Mouse (Mus musculus): Measurements from ENCODE around the gene Hsd17b11. TPM values are rescaled to one million over a fixed set of nuclear protein-coding genes. Genes with fewer than 3 reads are reported as not detected.

The Hsd17b11 gene
- polyA plus RNA-seq (2014; fragmentation: Nextera tagmentation; extraction: Ambion mirVana), result 2.5 and 2.6 TPM in 2 replicates

DNA sequence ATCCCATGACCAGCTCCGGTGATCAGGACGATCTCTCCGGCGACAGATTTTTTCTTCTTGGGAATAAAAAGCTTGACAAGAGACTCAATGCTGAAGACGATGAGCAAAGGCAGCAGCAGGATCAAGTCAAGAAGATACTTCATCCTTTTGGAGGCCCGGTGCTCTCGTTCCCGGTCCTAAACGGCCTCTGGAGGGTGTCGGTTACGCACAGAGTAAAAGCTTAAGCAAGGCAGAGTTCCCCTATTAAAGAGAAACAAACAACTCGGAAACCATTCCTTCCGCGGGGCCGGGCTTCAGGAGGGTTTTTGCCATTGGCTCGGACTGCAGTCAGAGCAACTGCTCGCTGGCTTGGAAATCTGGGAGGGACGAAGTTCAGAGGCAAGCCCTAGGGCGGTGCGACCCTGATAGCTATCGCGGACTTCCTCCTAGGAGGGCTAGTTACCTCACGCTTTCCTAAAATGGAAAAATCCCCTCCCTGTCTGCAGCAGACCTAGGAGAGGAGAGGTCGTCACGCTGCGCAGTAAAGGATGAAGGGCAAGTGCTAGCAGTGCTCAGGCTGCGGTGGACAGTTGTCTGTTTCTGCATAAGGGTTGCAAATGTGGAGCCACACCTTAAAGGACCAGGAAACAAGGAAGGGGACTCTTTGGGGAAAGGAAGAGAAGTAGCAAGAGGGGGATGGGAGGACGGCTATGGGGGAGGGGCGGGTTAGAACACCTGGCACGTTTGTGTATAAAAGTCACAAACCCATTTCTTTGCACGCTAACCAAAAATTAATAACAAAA, at the start of gene Hsd17b11:
Gene Hsd17b11 (minus strand): TSS at position 323 of the 782 bp plus-strand sequence.
- peak within 1 kb of the TSS; percentile 64 for H3K9ac ChIP-seq (ENCODE audit: low read length)
- DNase-seq (ENCODE audit: low spot score) (peak; percentile 84), ATAC-seq (ENCODE audit: insufficient number of reproducible peaks, low FRiP score, low TSS enrichment, low read depth) (peak; percentile 89)
- under 1% methylated on average over 31 of the region's 31 CpGs for WGBS
- peak within 1 kb of the TSS; percentile 66 for H3K4me2 ChIP-seq (ENCODE audit: low read depth, severe bottlenecking)
- no peaks in the 10 kb centered on the region for H3K27me3 ChIP-seq (ENCODE audit: control insufficient read depth, insufficient read depth, low read length)
- no peaks in the 10 kb centered on the region for H3K9me3 ChIP-seq (ENCODE audit: control insufficient read depth, low read length)
- 0 out of 2 replicates have a peak, but pooled peaks cover 5% of the 10 kb centered on the region for H3K4me1 ChIP-seq (ENCODE audit: control insufficient read depth, insufficient read depth, low read length)
- peak within 1 kb of the TSS; percentile 53 for H3K4me3 ChIP-seq (ENCODE audit: low read depth, low read length)
- H3K36me3 ChIP-seq (ENCODE audit: control insufficient read depth, insufficient read depth, low read length), result no peaks in the 10 kb centered on the region
- H3K27ac ChIP-seq (replicated peaks; ENCODE audit: low read depth, low read length), result peak within 1 kb of the TSS; percentile 75

DNA sequence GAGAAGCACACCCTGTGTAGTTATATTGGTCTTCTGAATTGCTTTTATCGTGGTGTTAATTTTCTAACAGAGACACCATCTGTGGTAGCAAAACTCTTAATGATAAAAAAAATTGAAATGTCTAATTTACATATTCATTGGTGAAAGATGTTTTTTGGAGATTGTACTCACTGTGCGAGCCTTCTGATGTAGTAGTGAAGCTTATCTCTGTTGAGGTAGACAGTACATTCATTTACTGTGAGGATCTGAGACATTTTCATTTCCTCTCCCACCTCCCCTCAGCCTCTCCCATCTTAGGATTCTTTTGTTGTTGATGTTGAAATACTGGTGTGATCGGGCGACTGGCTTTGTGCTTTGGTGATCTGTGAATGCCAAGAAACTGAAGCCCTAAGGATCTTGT, 49.3 kb upstream of the Hsd17b11 start:
- Histone ChIP-seq H3K9ac (ENCODE audit: low read length) (no peak overlapping the region), H3K4me3 (ENCODE audit: low read depth, low read length) (no peak overlapping the region), H3K4me1 (ENCODE audit: control insufficient read depth, insufficient read depth, low read length) (no peaks in the 10 kb centered on the region), H3K9me3 (ENCODE audit: control insufficient read depth, low read length) (no peaks in the 10 kb centered on the region), H3K27me3 (ENCODE audit: control insufficient read depth, insufficient read depth, low read length) (no peaks in the 10 kb centered on the region), H3K27ac (replicated peaks; ENCODE audit: low read depth, low read length) (no peak overlapping the region), H3K4me2 (ENCODE audit: low read depth, severe bottlenecking) (no peak overlapping the region), H3K36me3 (ENCODE audit: control insufficient read depth, insufficient read depth, low read length) (no peaks in the 10 kb centered on the region)
- DNase-seq (ENCODE audit: low spot score) (no peak), ATAC-seq (ENCODE audit: insufficient number of reproducible peaks, low FRiP score, low TSS enrichment, low read depth) (no peak)
- 89% methylated on average over 4 of the region's 4 CpGs for WGBS

DNA sequence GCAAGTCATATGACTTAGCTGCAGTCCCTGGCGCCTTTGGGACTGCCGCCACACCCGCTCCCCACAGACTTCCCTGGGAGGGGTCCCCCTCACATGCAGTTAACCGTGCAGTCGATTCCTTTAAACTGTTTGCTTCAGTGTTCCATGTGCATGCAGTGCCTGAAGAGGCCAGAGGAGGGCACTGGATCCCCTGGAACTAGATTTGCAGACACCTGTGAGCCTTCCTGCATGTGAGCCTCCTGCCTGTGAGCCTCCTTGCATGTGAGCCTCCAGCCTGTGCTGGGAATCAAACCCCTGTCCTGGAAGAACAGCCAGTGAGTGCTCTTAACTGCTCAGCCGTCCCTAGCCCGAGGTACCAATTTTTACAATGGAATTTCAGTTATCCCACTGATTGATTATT, 47.0 kb upstream of the Hsd17b11 start:
- H3K4me1 ChIP-seq (ENCODE audit: control insufficient read depth, insufficient read depth, low read length), result no peaks in the 10 kb centered on the region
- DNase-seq (ENCODE audit: low spot score) (peak; percentile 68), ATAC-seq (ENCODE audit: insufficient number of reproducible peaks, low FRiP score, low TSS enrichment, low read depth) (no peak)
- H3K36me3 ChIP-seq (ENCODE audit: control insufficient read depth, insufficient read depth, low read length), result peaks cover 2% of the 10 kb centered on the region; the same call in 1 of the 2 replicates
- no peak overlapping the region for H3K4me2 ChIP-seq (ENCODE audit: low read depth, severe bottlenecking)
- no peak overlapping the region for H3K27ac ChIP-seq (replicated peaks; ENCODE audit: low read depth, low read length)
- 92% methylated on average over 7 of the region's 7 CpGs for WGBS
- no peaks in the 10 kb centered on the region for H3K27me3 ChIP-seq (ENCODE audit: control insufficient read depth, insufficient read depth, low read length)
- H3K9ac ChIP-seq (ENCODE audit: low read length), result no peak overlapping the region
- no peaks in the 10 kb centered on the region for H3K9me3 ChIP-seq (ENCODE audit: control insufficient read depth, low read length)
- H3K4me3 ChIP-seq (ENCODE audit: low read depth, low read length), result no peak overlapping the region

DNA sequence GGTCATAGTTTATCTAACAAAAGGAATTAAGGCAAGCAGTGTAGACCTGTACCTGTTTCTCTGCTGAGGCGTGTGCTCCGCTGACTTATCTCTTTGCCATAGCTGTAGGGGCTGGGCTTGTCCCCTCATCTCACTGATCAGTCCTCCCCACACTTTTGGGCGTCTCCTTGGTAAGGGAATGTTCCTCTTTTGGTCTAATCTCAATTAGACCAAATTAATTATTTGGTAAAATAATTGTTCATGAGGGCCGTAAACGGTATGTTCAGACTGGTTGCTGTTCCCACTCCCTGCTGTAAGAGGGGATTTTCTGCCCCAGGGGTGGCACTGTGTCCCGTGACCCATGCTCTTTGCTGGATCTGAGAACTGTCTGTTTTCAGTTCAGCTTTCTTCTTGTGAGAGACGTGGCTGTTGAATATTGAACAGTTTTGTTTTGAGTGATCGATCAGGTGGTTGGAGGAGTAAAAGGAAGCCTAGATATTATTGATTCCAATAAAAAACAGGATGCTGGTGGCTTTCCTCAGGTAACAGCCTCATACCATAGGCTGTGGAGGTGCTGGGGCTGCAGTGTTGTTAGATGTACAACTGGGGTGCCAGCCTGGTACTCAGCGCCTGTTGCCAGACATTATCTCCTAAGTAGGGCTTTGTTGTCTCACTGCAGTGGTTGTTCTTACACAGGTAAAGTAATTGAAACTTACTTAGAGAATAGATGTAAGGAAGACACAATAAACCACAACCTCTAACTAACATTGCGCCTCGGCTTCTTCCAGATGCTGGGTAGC, 41.2 kb upstream of the Hsd17b11 start:
- Histone ChIP-seq H3K36me3 (ENCODE audit: control insufficient read depth, insufficient read depth, low read length) (peaks cover 10% of the 10 kb centered on the region; the same call in 1 of the 2 replicates), H3K9me3 (ENCODE audit: control insufficient read depth, low read length) (no peaks in the 10 kb centered on the region), H3K4me2 (ENCODE audit: low read depth, severe bottlenecking) (no peak overlapping the region), H3K9ac (ENCODE audit: low read length) (no peak overlapping the region), H3K27ac (replicated peaks; ENCODE audit: low read depth, low read length) (no peak overlapping the region), H3K4me3 (ENCODE audit: low read depth, low read length) (no peak overlapping the region), H3K27me3 (ENCODE audit: control insufficient read depth, insufficient read depth, low read length) (no peaks in the 10 kb centered on the region), H3K4me1 (ENCODE audit: control insufficient read depth, insufficient read depth, low read length) (no peaks in the 10 kb centered on the region)
- ATAC-seq (ENCODE audit: insufficient number of reproducible peaks, low FRiP score, low TSS enrichment, low read depth), result no peak
- no peak for DNase-seq (ENCODE audit: low spot score)
- 93% methylated on average over 11 of the region's 11 CpGs for WGBS

DNA sequence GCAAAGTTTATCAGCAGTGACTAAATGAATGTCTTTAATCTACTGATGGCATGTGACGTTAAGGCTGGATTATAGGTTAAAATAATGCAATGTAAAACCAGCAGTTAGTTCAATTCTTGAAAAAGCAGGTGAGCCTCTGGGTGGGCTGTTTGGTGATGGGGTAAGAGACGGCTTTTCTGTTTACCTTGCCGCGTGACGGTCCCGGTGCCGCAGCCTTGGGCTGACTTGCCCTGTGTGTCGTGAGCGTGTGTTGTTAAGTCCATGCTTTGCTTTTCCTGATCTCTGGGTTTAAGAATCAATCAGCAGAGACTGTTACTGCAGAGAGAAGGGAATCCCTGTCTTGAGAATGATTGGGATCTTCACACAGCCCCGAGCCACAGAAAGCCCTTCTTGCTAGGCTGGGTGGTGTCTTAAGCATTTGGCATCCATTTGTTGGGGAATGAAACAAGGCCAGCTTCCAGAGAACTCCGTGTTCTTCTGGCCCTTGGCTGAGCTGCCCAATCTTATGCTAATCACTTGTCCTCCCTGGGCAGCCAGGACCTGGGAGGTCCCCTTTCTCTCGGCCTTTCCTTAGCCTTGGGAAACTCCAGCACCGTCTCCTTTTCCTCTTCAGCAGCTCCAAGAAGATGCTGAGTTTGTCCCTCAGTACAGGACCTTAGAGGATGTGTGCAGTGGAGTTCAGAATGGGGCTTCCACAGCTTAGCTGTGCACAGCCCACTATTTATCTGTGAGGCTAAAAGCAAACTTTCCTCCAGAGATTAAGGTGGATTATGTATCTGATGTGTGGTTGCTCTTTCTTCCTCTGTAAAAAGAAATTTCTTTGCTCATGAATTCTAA, 40.4 kb upstream of the Hsd17b11 start:
- no peak for ATAC-seq (ENCODE audit: insufficient number of reproducible peaks, low FRiP score, low TSS enrichment, low read depth)
- Histone ChIP-seq H3K4me1 (ENCODE audit: control insufficient read depth, insufficient read depth, low read length) (no peaks in the 10 kb centered on the region), H3K27ac (replicated peaks; ENCODE audit: low read depth, low read length) (no peak overlapping the region), H3K27me3 (ENCODE audit: control insufficient read depth, insufficient read depth, low read length) (no peaks in the 10 kb centered on the region), H3K9me3 (ENCODE audit: control insufficient read depth, low read length) (no peaks in the 10 kb centered on the region), H3K4me2 (ENCODE audit: low read depth, severe bottlenecking) (no peak overlapping the region), H3K9ac (ENCODE audit: low read length) (no peak overlapping the region), H3K4me3 (ENCODE audit: low read depth, low read length) (no peak overlapping the region), H3K36me3 (ENCODE audit: control insufficient read depth, insufficient read depth, low read length) (peaks cover 10% of the 10 kb centered on the region; the same call in 1 of the 2 replicates)
- no peak for DNase-seq (ENCODE audit: low spot score)
- 88% methylated on average over 13 of the region's 13 CpGs for WGBS

DNA sequence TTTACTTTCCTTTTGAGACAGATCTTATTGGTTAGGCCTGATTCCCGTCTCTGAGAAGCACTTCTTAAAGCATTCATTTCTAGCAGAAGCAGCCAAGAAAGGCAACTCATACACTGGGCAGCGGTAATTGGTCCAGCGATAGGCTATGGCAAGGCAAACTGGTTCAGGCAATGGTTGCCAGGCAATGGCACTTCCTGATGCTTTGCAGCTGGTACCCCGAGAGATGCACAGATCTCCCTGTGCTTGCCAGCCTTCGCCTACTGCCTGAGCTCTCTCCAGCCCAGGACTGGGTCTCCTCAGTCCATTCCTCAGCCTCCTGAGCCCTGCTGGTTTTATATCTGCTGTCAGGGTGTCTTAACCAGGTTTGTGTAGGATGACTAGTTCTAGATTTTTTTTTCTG, 38.7 kb upstream of the Hsd17b11 start:
- no peaks in the 10 kb centered on the region for H3K4me1 ChIP-seq (ENCODE audit: control insufficient read depth, insufficient read depth, low read length)
- ATAC-seq (ENCODE audit: insufficient number of reproducible peaks, low FRiP score, low TSS enrichment, low read depth), result no peak
- H3K4me2 ChIP-seq (ENCODE audit: low read depth, severe bottlenecking), result no peak overlapping the region
- no peaks in the 10 kb centered on the region for H3K27me3 ChIP-seq (ENCODE audit: control insufficient read depth, insufficient read depth, low read length)
- H3K4me3 ChIP-seq (ENCODE audit: low read depth, low read length), result no peak overlapping the region
- no peak overlapping the region for H3K9ac ChIP-seq (ENCODE audit: low read length)
- no peak for DNase-seq (ENCODE audit: low spot score)
- H3K9me3 ChIP-seq (ENCODE audit: control insufficient read depth, low read length), result no peaks in the 10 kb centered on the region
- H3K27ac ChIP-seq (replicated peaks; ENCODE audit: low read depth, low read length), result no peak overlapping the region
- WGBS, result 88% methylated on average over 5 of the region's 5 CpGs
- peaks cover 10% of the 10 kb centered on the region; the same call in 1 of the 2 replicates for H3K36me3 ChIP-seq (ENCODE audit: control insufficient read depth, insufficient read depth, low read length)

DNA sequence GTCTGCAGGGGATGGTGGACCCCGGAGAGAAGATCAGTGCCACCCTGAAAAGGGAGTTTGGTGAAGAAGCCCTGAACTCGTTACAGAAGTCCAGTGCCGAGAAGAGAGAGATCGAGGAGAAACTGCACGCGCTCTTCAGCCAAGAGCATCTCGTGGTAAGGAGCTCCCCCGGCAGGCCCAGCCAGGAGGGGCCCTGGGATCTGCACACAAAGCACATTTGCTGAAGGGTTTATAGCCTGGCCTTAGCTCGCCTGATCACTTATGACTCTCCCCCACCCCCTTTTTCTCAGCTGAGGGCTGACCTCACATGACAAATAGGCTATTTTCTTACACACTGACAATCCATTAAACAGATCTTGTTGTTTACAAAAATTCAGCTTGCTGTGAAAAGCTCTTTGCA, 37.9 kb upstream of the Hsd17b11 start:
- no peak for ATAC-seq (ENCODE audit: insufficient number of reproducible peaks, low FRiP score, low TSS enrichment, low read depth)
- no peak for DNase-seq (ENCODE audit: low spot score)

DNA sequence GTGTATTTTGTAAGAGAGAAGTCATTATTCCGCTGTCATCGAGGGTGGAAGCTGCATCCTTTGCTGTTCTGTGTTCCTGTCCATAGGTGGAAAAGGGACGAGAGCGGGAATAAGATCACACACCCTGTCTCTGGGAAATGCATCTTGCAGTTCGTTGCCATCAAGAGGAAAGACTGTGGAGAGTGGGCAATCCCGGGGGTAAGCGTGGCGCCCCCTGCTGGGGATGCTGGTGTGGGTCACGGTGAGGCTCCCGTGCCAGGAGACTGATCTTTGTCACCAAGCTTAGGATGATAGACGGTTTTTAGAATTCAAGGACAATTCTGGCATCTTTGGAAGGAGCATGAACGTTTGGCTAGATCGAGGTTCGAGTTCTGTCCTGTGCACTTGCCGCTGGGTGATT, 36.3 kb upstream of the Hsd17b11 start:
- no peak overlapping the region for H3K9ac ChIP-seq (ENCODE audit: low read length)
- no peak overlapping the region for H3K4me3 ChIP-seq (ENCODE audit: low read depth, low read length)
- H3K36me3 ChIP-seq (ENCODE audit: control insufficient read depth, insufficient read depth, low read length), result peaks cover 7% of the 10 kb centered on the region; the same call in 1 of the 2 replicates
- H3K9me3 ChIP-seq (ENCODE audit: control insufficient read depth, low read length), result no peaks in the 10 kb centered on the region
- no peaks in the 10 kb centered on the region for H3K4me1 ChIP-seq (ENCODE audit: control insufficient read depth, insufficient read depth, low read length)
- ATAC-seq (ENCODE audit: insufficient number of reproducible peaks, low FRiP score, low TSS enrichment, low read depth) (no peak), DNase-seq (ENCODE audit: low spot score) (peak; percentile 63)
- H3K4me2 ChIP-seq (ENCODE audit: low read depth, severe bottlenecking), result no peak overlapping the region
- H3K27me3 ChIP-seq (ENCODE audit: control insufficient read depth, insufficient read depth, low read length), result no peaks in the 10 kb centered on the region
- WGBS, result 70% methylated on average over 15 of the region's 15 CpGs
- no peak overlapping the region for H3K27ac ChIP-seq (replicated peaks; ENCODE audit: low read depth, low read length)

More for the DNA sequence above, 37.9 kb upstream of the Hsd17b11 start:
- Histone ChIP-seq H3K9ac (ENCODE audit: low read length) (no peak overlapping the region), H3K4me3 (ENCODE audit: low read depth, low read length) (no peak overlapping the region), H3K4me2 (ENCODE audit: low read depth, severe bottlenecking) (no peak overlapping the region), H3K27ac (replicated peaks; ENCODE audit: low read depth, low read length) (no peak overlapping the region), H3K27me3 (ENCODE audit: control insufficient read depth, insufficient read depth, low read length) (no peaks in the 10 kb centered on the region), H3K4me1 (ENCODE audit: control insufficient read depth, insufficient read depth, low read length) (no peaks in the 10 kb centered on the region), H3K36me3 (ENCODE audit: control insufficient read depth, insufficient read depth, low read length) (peaks cover 7% of the 10 kb centered on the region; the same call in 1 of the 2 replicates), H3K9me3 (ENCODE audit: control insufficient read depth, low read length) (no peaks in the 10 kb centered on the region)
- 81% methylated on average over 9 of the region's 9 CpGs for WGBS

Data from limb, embryonic 11.5 days (tissue).